Mouse (Mus musculus) hindbrain, embryonic 16.5 days (tissue): Measurements from ENCODE around the gene Slc30a7. TPM values are rescaled to one million over a fixed set of nuclear protein-coding genes. Genes with fewer than 3 reads are reported as not detected.

ENCODE experiments used
- ATAC-seq: fragments of 200-750 bp; cut with Nextera tagmentation; 2 replicates; pipeline ENCODE4 v1.8.0; 2017; ENCODE audit warnings: moderate TSS enrichment, moderate library complexity
- H3K27ac ChIP-seq: fragments of 300-500 bp; sonication (generic); 2 replicates; pipeline ENCODE4 v1.5.1; 2014; ENCODE audit warnings: low read depth, mild to moderate bottlenecking, control low read depth, low read length, moderate library complexity
- H3K27me3 ChIP-seq: fragments of 300-500 bp; sonication (generic); replicated peaks from 2 replicates; pipeline ENCODE4 v1.6.1; 2014; ENCODE audit warnings: low read length; ENCODE audit not compliant: control insufficient read depth, insufficient read depth
- H3K36me3 ChIP-seq: fragments of 300-500 bp; sonication (generic); 2 replicates; pipeline ENCODE4 v1.6.1; 2014; ENCODE audit warnings: mild to moderate bottlenecking, low read length, moderate library complexity, mixed read lengths; ENCODE audit not compliant: control insufficient read depth, insufficient read depth
- H3K4me1 ChIP-seq: fragments of 300-500 bp; sonication (generic); 2 replicates; pipeline ENCODE4 v1.6.1; 2014; ENCODE audit warnings: low read depth, low read length; ENCODE audit not compliant: control insufficient read depth, insufficient read depth
- H3K4me2 ChIP-seq: fragments of 300-500 bp; sonication (generic); 2 replicates; pipeline ENCODE4 v1.6.1; 2014; ENCODE audit warnings: mild to moderate bottlenecking, low read length, control low read depth, moderate library complexity
- H3K4me3 ChIP-seq: fragments of 300-500 bp; sonication (generic); 2 replicates; pipeline ENCODE4 v1.5.1; 2014; ENCODE audit warnings: mild to moderate bottlenecking, low read length, control low read depth, moderate library complexity
- H3K9ac ChIP-seq: fragments of 300-500 bp; sonication (generic); 2 replicates; pipeline ENCODE4 v1.6.1; 2014; ENCODE audit warnings: low read depth, mild to moderate bottlenecking, control low read depth, low read length, moderate library complexity
- H3K9me3 ChIP-seq: fragments of 300-500 bp; sonication (generic); 2 replicates; pipeline ENCODE4 v1.6.1; 2014; ENCODE audit warnings: mild to moderate bottlenecking, low read length, moderate library complexity; ENCODE audit not compliant: control insufficient read depth
- WGBS: fragments of 180-500 bp; shearing (Covaris S2); extraction: QIAGEN DNeasy Blood & Tissue Kit; methylation state at CpG from one replicate; pipeline ENCODE4 v1.1.7; 2014; 5-methylcytosine and 5-hydroxymethylcytosine counted together
- polyA plus RNA-seq: library from polyadenylated mRNA; unstranded; fragments of >200 nt; fragmentation: Nextera tagmentation; extraction: Ambion mirVana; gene quantifications from 2 replicates; pipeline ENCODE4 v1.2.1, GENCODE M21; 2015

Slc30a7 gene
- polyA plus RNA-seq, 1 experiment from 2014 or later = 16.0 TPM

DNA sequence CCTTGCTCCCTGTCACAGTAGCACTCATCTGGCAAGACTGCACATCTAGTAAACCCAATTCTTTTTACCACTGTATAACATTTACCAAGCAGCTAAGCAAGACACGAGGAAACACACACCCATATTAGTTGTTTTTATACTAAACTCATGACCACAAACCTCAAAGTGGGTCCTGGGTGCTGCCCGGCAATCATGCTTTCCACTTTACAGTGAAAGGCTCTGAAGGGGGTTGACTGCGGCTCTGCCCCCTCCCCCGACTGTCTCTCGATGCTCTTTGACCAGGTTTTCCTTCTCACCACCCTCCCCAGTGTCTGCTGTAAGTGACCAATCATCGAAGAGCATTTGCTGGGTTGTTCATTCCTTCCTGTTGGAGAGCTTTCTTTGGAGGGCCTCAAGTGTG, 33.0 kb downstream of the Slc30a7 start:
- H3K27ac ChIP-seq = no peak overlapping the region
- ATAC-seq = no peak
- peaks cover 23% of the 10 kb centered on the region for H3K36me3 ChIP-seq
- WGBS = 89% methylated on average over 6 of the region's 6 CpGs
- H3K27me3 ChIP-seq = no peaks in the 10 kb centered on the region
- H3K9me3 ChIP-seq = no peaks in the 10 kb centered on the region
- no peak overlapping the region for H3K9ac ChIP-seq
- no peak overlapping the region for H3K4me3 ChIP-seq
- H3K4me2 ChIP-seq = no peak overlapping the region
- no peaks in the 10 kb centered on the region for H3K4me1 ChIP-seq

DNA sequence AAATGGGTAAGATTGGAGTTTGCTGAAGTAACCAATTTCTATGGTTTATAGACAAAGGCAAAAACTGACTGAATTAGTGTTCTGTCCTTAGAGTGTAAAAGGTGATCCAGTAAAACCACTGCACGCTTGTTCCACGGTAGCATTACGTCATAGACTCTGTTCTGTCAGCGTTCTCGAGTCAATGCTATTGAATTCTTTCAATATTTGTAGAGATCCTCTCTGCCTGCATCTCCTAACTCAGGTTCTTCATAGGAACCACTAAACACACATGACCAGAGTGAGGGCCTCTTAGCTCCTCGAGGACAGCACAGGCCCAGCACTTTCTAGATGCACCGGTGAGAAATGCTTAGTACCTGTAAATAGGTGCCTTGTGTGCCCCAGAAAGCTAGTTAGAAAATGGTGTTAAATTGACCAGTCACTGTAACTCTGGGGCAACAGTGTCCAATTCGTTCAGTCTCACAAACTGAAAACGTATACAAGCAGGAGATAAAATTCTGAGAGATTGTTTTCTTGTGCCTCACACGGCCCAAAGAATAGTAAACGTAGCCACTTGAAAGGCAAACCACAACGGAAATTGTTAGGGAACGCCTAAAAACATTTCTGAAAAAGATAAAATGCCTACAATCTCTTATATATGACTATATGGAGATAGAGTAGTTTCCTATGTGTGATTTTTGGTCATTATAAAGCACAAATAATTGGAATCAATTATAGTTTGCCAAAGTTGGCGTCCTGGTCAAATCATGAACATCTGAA, 35.1 kb downstream of the Slc30a7 start:
- Histone ChIP-seq H3K9me3 (no peaks in the 10 kb centered on the region), H3K4me1 (no peaks in the 10 kb centered on the region), H3K27ac (no peak overlapping the region), H3K36me3 (peaks cover 13% of the 10 kb centered on the region), H3K9ac (no peak overlapping the region), H3K4me2 (no peak overlapping the region), H3K4me3 (no peak overlapping the region), H3K27me3 (no peaks in the 10 kb centered on the region)
- WGBS = 96% methylated on average over 14 of the region's 14 CpGs
- ATAC-seq = no peak

DNA sequence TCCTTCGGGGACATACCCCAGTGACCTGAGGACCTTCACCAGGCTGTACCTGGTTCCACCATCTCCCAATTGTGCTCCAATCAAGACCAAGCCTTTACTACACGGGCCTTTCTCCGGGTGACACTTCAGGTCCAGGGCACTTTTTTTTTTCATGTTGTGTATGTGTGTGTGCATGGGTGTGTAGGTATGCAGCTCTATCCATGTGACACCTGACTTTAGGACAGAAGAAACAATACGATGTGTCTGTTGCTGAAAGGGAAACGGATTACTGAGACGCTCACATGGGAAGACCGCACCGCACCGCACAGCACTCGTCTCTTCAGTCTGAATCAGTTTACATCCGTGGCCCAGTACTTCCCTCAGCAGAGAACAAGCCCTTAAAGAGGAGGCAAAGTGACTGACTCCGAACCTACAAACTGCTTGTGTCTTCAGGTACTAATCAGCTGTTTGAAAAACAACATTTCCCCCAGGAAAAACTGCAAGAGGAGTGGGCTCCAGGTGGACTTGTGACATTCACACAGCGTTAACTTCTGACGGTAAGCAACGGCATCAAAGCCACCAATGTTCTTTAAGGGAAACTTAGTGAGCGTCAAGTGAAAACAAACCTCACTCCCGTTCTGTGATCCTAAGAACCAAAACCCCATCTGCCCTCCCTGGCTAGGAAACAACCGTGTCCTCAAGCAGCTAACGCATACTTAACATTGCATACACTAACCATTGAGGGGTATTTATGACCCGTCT, 36.0 kb downstream of the Slc30a7 start:
- no peak for ATAC-seq
- Histone ChIP-seq H3K4me2 (no peak overlapping the region), H3K9me3 (no peaks in the 10 kb centered on the region), H3K27me3 (no peaks in the 10 kb centered on the region), H3K27ac (no peak overlapping the region), H3K9ac (no peak overlapping the region), H3K36me3 (peaks cover 12% of the 10 kb centered on the region), H3K4me3 (no peak overlapping the region), H3K4me1 (no peaks in the 10 kb centered on the region)
- 94% methylated on average over 20 of the region's 20 CpGs for WGBS

DNA sequence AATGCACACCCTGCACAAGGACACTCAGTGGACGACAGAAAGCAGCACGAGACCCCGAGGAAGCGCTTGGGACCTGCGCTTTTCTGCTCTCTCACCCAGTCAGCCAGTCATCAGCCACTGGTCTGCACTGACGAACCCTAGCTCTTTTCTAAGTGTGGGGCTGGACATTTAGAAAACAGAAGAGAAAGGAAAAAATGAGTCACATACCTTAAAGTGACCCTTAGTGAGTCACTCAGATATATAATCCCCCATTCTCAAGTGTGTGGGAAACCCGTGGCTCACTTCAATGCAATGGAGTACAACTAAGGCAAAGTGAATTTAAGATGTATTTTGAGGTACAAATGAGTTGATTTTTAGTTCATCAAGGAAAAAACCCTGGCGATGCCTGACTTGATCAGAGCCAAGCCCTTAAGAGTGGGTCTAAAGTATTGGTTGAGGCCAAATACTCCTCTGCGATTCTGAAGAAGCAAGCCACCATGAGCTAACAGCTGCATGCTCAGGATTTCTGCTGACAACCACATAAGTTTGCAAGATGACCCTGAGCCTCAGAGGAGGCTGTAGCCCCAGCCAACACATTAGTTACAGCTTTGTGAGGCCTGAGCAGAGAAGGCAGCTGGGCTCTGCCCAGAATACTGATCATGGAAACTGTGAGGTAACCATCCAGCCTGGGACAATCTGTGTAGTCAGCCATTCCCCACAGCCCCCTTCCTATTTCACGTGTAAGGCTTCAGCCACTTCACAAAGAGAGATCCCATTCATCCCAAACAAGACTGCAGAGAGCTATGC, 38.3 kb downstream of the Slc30a7 start:
- H3K36me3 ChIP-seq = peaks cover 8% of the 10 kb centered on the region
- no peak overlapping the region for H3K27ac ChIP-seq
- H3K4me2 ChIP-seq = no peak overlapping the region
- no peak overlapping the region for H3K9ac ChIP-seq
- no peak overlapping the region for H3K4me3 ChIP-seq
- no peaks in the 10 kb centered on the region for H3K9me3 ChIP-seq
- ATAC-seq = peak; percentile 96
- 78% methylated on average over 10 of the region's 10 CpGs for WGBS
- no peaks in the 10 kb centered on the region for H3K4me1 ChIP-seq
- H3K27me3 ChIP-seq = no peaks in the 10 kb centered on the region

DNA sequence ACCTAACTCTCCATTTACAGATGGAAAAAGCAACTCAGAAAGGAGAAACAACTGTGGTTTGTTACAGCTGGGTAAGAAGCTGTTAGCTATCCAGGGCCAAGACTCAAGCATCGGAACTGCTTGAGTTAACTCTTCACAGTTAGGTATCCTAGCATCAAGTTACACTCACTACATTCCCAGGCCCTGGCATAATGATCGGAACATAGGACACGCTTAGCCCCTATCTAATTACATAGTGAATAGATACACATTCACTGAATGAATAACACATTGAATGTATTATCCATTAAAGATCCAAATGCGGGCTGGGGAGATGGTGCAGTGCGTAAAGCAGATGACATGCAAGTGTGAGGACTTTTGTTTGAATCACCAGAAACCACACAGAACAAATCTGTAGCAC, 43.1 kb downstream of the Slc30a7 start:
- Histone ChIP-seq H3K36me3 (no peaks in the 10 kb centered on the region; the same call in 1 of the 2 replicates), H3K4me2 (no peak overlapping the region), H3K4me3 (no peak overlapping the region), H3K27ac (no peak overlapping the region), H3K27me3 (no peaks in the 10 kb centered on the region), H3K4me1 (no peaks in the 10 kb centered on the region), H3K9me3 (no peaks in the 10 kb centered on the region), H3K9ac (no peak overlapping the region)
- ATAC-seq = no peak
- WGBS = 65% methylated on average over 5 of the region's 5 CpGs

DNA sequence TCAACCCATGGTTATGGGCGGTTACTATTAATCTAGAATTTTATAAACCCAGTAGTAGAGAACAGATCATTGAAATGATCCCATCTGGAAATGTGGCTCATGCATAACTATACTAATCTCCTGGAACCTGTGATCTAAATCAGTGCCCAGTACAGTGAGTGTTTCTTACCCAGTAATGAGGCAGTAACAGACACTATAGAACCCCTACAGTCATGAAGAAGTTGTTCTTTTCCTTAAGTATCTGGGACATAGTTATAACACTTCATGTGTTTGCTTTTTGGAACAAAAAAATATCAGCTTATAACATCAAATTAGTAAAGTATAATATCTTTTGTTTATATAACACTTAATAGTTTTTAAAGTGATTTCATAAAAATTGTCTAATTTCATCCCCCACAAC, 43.6 kb downstream of the Slc30a7 start:
- WGBS = 100% methylated on average over 1 of the region's 1 CpGs
- ATAC-seq = no peak
- H3K9ac ChIP-seq = no peak overlapping the region
- no peaks in the 10 kb centered on the region for H3K4me1 ChIP-seq
- no peaks in the 10 kb centered on the region for H3K9me3 ChIP-seq
- H3K4me3 ChIP-seq = no peak overlapping the region
- peaks cover 3% of the 10 kb centered on the region for H3K36me3 ChIP-seq
- no peak overlapping the region for H3K27ac ChIP-seq
- no peaks in the 10 kb centered on the region for H3K27me3 ChIP-seq
- H3K4me2 ChIP-seq = no peak overlapping the region

DNA sequence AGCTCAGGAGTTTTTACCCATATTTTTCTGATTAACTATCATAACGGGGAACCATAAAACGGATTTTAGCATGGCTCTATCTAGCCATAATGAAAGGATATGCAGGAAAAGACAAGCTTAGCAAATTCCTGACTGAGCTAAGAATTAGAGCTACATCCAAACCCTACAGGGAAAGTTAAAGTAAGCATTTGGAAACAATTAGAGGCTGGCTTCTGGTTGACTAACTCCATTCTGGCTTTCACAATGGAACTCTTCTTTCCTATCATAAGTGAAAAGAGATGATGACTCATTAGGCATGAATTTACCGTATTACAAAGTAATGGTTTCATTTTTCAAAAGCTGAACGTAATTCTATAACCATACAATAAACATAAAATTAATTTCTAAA, 45.2 kb downstream of the Slc30a7 start:
- WGBS = 54% methylated on average over 4 of the region's 4 CpGs
- H3K27me3 ChIP-seq = no peaks in the 10 kb centered on the region
- no peak overlapping the region for H3K4me3 ChIP-seq
- no peak overlapping the region for H3K9ac ChIP-seq
- H3K9me3 ChIP-seq = no peaks in the 10 kb centered on the region
- ATAC-seq = no peak
- H3K27ac ChIP-seq = no peak overlapping the region
- H3K36me3 ChIP-seq = peaks cover 4% of the 10 kb centered on the region
- no peaks in the 10 kb centered on the region for H3K4me1 ChIP-seq
- no peak overlapping the region for H3K4me2 ChIP-seq

DNA sequence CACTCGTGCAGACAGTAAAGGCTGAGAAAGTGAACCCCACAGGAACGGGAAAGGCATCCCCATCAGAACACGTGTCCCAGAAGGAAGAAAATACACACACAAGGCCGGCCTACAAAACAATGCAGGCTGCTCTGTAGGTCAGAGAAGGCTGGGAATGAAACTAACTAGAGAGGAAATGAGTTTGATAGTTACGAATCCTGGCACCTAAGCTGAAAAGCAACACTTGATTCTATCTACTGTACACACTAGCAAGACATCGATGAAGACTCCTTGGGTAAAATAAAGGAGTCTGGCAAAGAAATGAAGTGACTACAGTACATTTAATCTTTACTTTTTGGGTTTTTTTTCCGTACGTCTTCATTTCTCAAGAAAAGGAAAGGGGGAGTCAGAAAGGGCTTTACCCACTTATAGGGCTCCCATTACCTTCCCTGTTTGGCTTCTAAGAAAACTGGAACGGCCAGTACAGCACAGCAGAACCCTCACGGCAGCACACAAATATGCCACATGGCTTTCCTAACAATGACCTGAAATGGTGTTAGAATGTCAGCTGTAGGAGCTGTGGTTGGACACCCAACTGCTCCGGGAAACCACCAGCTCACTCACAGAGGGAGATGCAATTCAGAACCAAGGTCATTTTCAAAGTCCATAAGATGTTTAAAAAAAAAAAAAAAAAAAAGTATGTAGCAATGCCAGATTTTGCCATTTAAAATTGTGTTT, 45.7 kb downstream of the Slc30a7 start:
- Histone ChIP-seq H3K4me1 (no peaks in the 10 kb centered on the region), H3K36me3 (peaks cover 4% of the 10 kb centered on the region), H3K4me3 (no peak overlapping the region), H3K27me3 (no peaks in the 10 kb centered on the region), H3K9ac (no peak overlapping the region), H3K4me2 (no peak overlapping the region), H3K9me3 (no peaks in the 10 kb centered on the region), H3K27ac (no peak overlapping the region)
- 82% methylated on average over 11 of the region's 11 CpGs for WGBS
- ATAC-seq = no peak
